Mouse (Mus musculus): ENCODE measurements around the gene Ly6g6d. TPM values are rescaled to one million over a fixed set of nuclear protein-coding genes. Genes with fewer than 3 reads are reported as not detected.
"Not testable (repeated sequence)": the region's sequence is repeated elsewhere in the genome, so short reads cannot be mapped to it uniquely, and the experiment has no call there.

Ly6g6d gene
- 1 to 10 TPM in 1 of 2 experiments, under 1 TPM in 1; 0.99 to 2.1 TPM for total RNA-seq (2021)

GRCm38 (mm10) chr17:35077786-35078233, at the start of gene Ly6g6d:
Gene Ly6g6d, minus strand, starts transcription at chr17:35078065.
- DNase-seq = no peak

GRCm38 (mm10) chr17:35127017-35127416, 49.2 kb upstream of the Ly6g6d start:
- no peak for DNase-seq

- peak; percentile 73 to 78 for DNase-seq
Observed at GRCm38 (mm10) chr17:35126206-35126611, 48.3 kb upstream of the Ly6g6d start, which contains the start of gene D17H6S53E. Gene D17H6S53E, plus strand, starts transcription at chr17:35126373.

DNA sequence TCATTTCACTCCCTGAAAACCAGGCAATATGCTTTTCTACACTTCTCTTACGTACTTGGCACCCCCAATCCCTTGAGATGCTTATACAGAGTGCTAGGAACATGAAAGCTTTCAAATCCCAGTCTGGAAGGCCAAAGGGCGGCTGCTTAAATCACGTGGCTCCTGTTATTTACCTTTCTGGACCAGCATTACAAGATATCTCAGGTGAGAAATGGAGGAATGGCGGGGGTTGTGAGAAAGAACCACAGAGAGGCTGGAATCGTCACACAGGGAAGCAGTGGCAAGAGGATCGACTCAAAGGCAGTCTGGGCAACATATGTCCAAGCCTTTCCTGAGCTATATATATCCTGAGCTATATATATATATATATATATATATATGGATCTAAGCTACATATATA, 47.7 kb upstream of the Ly6g6d start:
- DNase-seq = no peak

- no peak for DNase-seq
Observed at GRCm38 (mm10) chr17:35125081-35125480, 47.2 kb upstream of the Ly6g6d start.

DNA sequence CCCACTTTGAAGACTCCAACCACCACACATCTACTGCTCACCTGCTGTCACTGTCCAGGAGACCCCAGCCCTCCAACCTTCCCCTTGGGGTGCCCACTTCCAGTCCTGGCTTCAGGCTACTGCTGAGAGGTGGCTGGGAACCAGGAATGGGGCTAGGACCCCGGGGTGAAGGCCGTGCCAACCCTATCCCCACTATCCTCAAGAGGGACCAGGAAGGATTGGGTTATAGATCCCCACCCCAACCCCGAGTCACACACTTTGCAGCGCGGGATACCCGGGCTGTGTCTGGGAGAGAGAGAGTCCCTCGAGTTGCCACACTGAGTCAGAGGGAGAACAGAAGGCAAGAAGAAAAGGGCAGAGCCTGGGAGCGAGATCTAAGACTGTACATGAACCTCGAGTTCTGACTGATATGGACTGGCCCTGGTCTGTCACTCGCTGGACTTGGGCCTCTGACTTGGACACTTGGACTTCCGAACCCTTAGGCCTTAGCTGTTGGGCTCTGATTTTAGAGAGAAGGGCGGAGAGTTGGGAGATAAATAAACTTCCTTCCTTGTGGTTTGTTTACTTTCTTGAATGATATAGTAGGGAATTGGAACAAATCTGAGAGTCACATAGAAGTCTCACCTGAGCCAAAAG, 46.5 kb upstream of the Ly6g6d start:
- not testable (repeated sequence) for DNase-seq

- not testable (repeated sequence) for DNase-seq
Observed at GRCm38 (mm10) chr17:35123287-35123686, 45.4 kb upstream of the Ly6g6d start.

- DNase-seq = peak; percentile 64 to 67
Observed at GRCm38 (mm10) chr17:35121871-35122303, 44.0 kb upstream of the Ly6g6d start, which contains the start of gene Csnk2b. Gene Csnk2b, minus strand, starts transcription at chr17:35122053.

DNA sequence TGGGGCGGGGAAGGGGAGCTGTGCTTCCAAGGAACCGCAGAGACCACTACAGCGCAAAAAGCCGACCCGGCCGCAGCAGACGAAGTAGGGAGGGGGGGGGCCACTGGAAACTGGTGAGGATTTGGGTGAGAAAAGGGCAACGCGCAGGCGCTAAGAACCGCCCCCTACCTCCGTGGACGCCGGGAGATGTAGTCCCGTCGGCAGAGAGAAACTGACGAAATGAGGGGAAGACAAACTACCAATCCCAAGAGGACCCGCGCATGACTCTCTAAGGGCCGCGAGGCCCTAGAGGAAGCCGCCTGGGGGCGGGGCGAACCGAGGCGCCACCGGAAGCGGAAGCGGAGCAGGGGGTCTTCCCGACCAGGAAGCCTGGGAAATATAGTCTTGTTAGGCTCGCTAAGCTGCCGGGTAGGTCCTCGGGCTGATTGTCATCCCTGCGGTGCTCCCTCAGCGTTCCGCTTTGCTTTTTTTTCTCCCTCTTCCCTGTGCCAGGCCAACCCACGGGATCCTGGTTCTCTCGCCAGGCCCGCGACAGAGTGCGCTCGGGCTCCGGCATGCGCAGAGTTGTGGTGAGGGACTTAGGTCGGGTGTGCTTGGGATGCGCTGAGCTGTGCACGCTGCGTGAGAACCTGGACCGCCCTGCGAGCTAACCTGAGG, 43.4 kb upstream of the Ly6g6d start, which contains the start of gene Gpank1:
Gene Gpank1, plus strand, starts transcription at position 313 of the 657 bp plus-strand sequence.
- peak; percentile 98 for DNase-seq

GRCm38 (mm10) chr17:35120745-35121142, 42.9 kb upstream of the Ly6g6d start:
- no peak for DNase-seq

DNA sequence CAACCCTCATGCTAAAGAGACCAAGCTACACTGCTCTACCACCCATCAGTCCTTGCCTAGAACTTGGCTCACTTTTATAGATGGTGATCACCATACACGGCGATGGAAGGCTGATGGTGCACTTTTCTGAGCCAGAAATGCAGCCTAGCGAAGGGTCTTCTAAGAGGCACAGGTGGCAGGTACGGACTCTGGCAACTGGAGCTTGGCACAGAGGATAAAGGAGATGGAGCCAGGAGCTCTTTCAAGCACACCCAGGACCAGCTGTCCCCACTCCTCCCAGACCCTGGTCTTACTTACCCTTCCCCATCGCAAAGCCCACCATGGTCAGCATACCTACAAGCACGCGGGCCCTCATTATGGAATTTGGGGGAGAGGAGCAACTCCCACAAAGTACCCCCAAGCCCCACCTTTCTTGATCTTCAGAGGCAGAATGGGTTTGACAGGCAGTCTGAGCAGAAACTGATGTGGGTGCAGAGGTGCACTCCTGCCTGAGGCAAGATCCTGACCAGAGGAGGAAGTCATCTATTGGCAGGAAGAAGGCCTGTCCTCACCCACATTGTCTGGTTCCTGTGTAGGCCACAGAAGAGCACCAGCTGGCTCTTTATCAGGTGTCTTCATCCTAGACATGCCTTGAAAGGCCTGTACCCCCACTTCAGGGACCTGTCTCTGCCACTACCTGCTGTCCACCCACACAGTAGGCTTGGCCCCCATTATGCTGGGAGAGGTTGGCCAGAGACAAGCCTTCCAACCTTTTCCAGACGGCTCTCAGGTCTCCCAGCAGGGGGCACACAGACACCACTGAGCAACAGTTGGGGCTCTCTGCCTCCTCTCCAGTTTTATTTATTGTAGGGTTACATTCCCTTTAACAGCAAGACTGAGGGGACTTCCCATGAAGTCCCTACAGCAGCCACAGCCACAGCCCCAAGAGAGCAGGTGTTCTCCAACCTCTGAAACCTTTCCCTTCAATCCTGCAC, 37.5 kb upstream of the Ly6g6d start, which contains the start of gene Ly6g5b:
Gene Ly6g5b, minus strand, starts transcription at position 383 of the 974 bp plus-strand sequence.
- no peak for DNase-seq

DNA sequence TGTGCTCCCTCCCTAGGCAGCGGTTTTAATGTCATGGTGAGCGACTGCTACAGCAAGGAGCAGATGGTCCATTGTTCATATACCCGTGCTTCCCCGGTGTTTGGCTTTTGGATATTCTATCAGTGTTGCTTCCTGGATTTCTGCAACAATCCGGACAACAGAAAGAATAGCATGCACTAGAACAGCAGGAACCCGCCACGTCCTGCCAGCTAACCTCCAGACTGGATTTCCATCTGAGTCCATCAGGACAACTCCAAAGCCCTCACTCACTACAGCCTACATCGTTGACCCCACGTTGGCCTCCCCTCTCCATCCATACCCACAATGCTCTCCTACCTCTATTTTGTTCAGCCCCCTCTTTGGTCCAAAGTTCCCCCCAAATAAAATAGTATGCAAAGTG, 33.9 kb upstream of the Ly6g6d start:
- DNase-seq = no peak

DNA sequence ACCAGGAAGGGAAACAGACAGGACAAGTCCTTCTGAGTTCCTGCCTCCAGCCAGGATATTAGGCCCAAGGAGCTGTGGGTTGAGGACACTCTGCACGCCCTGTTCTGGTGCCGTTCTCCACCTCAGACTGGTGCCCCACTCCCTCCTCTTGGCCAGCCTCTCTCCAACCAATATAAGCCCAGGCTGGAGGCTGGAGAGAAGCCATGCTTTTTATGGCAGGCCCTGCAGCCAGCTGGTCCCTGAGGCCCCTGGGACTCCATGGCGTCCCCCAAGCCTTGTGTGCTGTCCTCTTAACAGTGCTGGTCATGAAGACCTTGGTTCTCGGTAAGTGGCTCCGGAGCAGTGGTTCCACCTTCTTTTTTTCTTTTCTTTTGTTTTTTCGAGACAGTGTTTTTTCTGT, 30.2 kb upstream of the Ly6g6d start, which contains the start of gene Ly6g5c:
Gene Ly6g5c, plus strand, starts transcription at position 183 of the 400 bp plus-strand sequence.
- no peak for DNase-seq

DNA sequence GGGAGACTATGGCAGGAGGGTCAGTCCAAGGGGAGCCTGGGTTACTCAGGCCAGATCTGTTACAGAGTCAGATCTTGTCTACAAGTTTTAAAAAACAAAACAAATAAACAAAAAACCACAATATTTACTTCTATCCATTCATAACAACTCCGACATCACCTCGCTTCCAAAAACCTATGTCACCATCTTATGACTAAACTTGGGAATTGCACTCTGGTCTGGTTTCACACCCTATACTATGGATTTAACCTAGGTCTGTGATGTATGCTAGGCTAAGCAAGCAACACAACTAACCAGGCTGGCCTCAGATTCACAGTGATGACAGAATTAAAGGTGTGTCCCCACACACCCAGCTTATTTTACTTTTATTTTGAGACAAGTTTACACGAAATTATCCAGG, 28.7 kb upstream of the Ly6g6d start:
- no peak for DNase-seq

DNA sequence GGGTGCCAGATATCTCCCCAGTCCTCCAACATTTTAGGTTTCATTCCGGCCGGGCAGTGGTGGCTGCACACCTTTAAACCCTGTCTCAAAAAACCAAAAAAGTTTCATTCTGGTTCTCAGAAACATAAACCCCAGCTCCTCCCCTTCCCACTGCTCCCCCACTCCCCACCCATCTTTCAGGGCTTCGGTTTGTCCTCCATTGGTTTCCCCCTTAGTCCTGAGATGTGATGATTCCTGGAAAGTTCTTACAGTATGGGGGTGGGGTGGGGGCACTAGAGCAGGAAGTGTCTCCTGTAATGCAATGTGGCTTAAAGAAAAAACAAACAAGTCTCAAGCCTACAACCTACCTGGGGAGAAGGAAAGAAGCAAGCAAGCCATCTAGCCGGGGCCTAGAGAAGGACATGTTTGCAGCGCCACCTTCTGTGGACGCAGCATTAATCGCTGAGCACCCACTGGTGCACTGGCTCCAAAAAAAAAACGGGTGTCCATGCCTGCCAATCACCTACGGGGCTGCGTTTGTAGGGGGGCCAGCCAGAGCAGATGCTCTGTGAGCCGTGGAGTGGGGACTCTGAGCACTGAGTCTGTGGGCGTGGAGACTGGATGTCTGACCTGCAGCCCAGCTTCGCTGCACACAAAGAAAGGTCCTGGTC, 28.0 kb upstream of the Ly6g6d start:
- DNase-seq = no peak

DNA sequence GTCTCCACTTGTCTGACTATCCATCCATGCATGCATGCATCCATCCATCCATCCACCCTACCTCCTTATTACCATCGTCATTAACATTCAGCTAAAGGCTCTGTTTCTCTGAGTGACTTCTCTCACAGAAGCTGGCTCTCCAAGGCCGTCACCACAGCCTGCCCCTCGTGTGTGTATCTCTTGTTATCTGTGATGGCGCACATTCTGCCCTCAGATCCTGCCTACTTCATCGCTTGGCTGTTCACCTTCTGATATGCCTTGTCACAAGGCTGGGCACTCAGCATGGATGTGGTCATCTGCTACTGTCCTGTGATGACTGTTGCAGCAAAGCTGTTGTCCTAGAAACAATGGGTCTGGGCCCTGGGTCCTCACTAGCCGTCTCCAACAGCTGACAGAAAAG, 26.9 kb upstream of the Ly6g6d start:
- no peak for DNase-seq

DNA sequence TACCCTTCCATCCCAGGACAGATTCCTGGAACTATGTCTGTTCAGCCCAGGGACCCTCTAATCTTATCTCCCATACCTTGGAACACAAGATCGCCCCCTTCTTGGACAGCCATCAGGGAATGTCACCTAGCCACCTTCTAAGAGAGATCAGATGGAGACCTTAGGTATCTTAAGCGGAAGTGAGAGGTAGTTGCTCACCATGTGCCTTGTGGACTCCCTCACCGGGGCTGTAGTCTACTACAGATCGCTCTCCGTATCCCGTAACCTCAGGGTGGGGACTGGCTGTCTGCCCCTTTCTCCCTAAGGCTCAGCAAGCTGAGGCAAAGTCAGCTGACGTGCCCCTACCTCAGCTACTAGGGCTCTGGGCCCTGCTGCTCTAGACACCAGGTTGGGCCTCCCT, 26.2 kb upstream of the Ly6g6d start:
- no peak for DNase-seq

DNA sequence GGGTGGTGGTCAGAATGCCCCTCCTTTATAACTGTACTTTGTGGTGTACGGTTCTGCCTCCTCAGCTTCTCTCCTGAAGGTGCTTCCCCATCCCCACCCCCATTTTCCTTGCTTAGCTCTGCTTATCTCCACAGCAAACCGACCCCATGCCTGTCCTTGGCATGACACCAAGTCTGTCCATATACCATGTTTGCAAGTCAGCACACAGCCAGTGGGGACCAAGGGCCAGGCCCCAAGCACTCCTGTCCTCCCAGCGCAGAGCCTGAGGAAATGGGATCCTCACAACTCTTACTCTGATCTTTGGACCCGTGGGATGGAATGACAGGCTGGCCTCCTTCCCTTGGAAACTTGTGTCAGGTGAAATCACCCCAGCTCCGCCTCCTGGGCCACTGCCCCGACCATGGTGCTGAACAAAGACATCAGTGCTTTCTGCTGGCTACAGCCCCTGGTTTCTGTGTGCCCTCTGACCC, 25.4 kb upstream of the Ly6g6d start:
- DNase-seq = no peak

GRCm38 (mm10) chr17:35102299-35102698, 24.4 kb upstream of the Ly6g6d start:
- DNase-seq = no peak

DNA sequence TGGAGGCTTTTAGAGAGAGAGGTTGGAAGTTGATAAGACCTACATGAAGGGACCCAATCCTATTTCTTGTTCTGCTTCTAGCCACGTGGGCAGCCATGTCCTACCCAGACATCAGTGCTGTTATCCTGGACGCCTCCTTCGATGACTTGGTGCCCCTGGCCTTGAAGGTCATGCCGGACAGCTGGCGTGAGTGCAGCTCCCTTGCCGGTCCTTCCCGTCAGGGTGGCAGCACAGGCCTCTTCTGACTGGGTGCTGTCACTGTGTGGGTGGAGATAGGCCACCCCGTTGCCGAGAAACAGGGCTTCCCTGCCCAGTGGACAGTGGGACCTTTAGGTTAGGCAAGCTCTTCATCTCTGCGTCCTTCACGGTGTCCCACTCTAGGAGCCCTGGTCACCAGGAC, 23.3 kb upstream of the Ly6g6d start:
- no peak for DNase-seq

GRCm38 (mm10) chr17:35100196-35100765, 22.4 kb upstream of the Ly6g6d start:
- DNase-seq = no peak
